Mouse (Mus musculus): ENCODE results near the gene Wdr91. TPM values are rescaled to one million over a fixed set of nuclear protein-coding genes. Genes with fewer than 3 reads are reported as not detected.
A peak's percentile ranks its signal among the peaks of the same experiment; 100 is the strongest.

The Wdr91 gene
- polyA plus RNA-seq, 1 experiment, result 12.1 TPM

DNA sequence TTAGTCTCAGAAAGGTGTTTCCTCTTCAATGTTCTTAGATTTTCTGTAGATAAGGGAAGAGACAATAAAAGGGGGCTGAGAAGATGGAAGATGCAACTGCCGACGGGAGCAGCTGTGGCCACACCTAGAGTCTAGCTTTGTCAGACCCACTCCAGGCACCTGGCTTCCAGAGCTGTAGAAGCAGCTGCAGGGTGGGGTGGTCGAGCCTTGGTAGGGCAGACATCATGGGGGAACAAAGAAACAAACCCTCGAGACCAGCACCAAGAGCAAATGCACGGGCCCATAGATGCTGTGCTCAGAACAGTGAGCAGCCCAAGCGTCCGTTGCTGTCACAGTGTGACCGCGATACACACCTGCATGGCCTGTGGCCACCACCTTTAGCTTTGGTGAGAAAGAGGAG lies 31.8 kb upstream of the Wdr91 start:
- H3K4me1 ChIP-seq (ENCODE audit: control insufficient read depth, insufficient read depth, low read length), result no peaks in the 10 kb centered on the region
- TF ChIP-seq POLR2A (IDR thresholded peaks at IDR 0.05; ENCODE audit: low read depth, low read length) (no peak), CTCF (IDR thresholded peaks at IDR 0.05; ENCODE audit: borderline replicate concordance, insufficient read depth, low read length) (no peak)

DNA sequence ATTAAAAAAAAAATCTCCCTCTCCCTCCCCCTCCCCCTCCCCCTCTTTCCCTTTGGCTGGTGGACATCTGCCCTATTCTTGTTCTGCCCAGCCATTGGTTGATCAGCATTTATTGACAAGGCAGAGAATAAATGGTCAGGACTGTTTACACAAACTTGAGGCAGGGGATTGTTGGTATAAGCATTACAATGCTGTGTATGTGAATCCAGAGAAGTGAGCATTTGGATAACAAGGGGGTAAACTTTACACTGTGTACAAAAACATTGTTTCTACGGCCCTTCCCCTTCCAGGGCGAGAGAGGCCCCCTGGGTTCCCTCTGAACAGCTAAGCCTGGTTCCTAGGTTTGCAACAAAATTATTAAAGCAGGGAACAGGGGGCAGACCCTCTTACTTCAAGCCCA lies 30.8 kb upstream of the Wdr91 start:
- no peaks in the 10 kb centered on the region for H3K4me1 ChIP-seq (ENCODE audit: control insufficient read depth, insufficient read depth, low read length)
- TF ChIP-seq POLR2A (IDR thresholded peaks at IDR 0.05; ENCODE audit: low read depth, low read length) (no peak), CTCF (IDR thresholded peaks at IDR 0.05; ENCODE audit: borderline replicate concordance, insufficient read depth, low read length) (no peak)
- no peak overlapping the region for H3K4me3 ChIP-seq (ENCODE audit: insufficient read depth, low read length)
- no peak overlapping the region for H3K27ac ChIP-seq (ENCODE audit: insufficient read depth, low read length)

More for the DNA sequence above, 31.8 kb upstream of the Wdr91 start:
- H3K4me3 ChIP-seq (ENCODE audit: insufficient read depth, low read length), result no peak overlapping the region
- H3K27ac ChIP-seq (ENCODE audit: insufficient read depth, low read length), result no peak overlapping the region

DNA sequence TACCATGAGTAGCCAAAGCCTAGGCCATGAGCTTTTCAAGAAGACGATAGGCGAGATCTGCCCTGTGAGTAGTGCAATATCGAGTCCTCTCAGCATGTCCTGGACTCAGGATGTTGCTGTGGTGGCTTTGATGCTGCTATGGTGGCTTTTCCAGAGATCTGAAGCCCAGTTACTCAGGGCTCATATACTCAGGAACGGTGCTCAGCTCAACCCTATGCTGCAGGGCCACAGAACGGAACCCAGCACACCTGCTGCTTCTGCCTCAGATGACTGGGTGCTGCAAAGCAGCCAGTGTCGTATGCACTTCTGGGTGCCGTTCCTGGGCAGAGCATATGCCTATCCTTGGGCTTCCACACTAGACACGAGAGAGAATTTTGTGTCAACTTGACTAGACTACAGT lies 28.8 kb upstream of the Wdr91 start:
- TF ChIP-seq CTCF (IDR thresholded peaks at IDR 0.05; ENCODE audit: borderline replicate concordance, insufficient read depth, low read length), result no peak
- TF ChIP-seq POLR2A (IDR thresholded peaks at IDR 0.05; ENCODE audit: low read depth, low read length), result no peak
- H3K4me3 ChIP-seq (ENCODE audit: insufficient read depth, low read length), result no peak overlapping the region
- no peaks in the 10 kb centered on the region for H3K4me1 ChIP-seq (ENCODE audit: control insufficient read depth, insufficient read depth, low read length)
- H3K27ac ChIP-seq (ENCODE audit: insufficient read depth, low read length), result no peak overlapping the region

DNA sequence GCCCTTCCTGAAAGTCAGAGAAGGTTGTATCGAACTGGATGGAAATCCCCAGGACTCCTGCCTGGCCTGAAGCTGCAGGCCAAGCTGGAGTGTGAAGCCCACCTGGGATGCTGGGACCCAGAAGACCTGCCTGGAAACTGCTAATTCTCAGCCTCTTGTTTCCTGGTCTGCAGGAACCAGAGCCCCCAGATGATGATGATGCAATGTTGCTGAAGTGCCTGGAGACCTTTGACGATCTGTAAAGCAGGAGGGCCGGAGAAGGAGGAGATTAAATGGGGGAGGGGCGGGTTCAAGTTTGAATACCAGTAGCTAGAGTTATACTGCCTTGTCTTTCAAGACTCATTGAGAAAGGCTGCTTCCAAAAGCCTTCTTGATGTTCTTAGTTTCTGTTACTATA lies 28.3 kb upstream of the Wdr91 start:
- TF ChIP-seq CTCF (IDR thresholded peaks at IDR 0.05; ENCODE audit: borderline replicate concordance, insufficient read depth, low read length) (no peak), POLR2A (IDR thresholded peaks at IDR 0.05; ENCODE audit: low read depth, low read length) (no peak)
- H3K4me3 ChIP-seq (ENCODE audit: insufficient read depth, low read length), result no peak overlapping the region
- no peak overlapping the region for H3K27ac ChIP-seq (ENCODE audit: insufficient read depth, low read length)
- no peaks in the 10 kb centered on the region for H3K4me1 ChIP-seq (ENCODE audit: control insufficient read depth, insufficient read depth, low read length)

DNA sequence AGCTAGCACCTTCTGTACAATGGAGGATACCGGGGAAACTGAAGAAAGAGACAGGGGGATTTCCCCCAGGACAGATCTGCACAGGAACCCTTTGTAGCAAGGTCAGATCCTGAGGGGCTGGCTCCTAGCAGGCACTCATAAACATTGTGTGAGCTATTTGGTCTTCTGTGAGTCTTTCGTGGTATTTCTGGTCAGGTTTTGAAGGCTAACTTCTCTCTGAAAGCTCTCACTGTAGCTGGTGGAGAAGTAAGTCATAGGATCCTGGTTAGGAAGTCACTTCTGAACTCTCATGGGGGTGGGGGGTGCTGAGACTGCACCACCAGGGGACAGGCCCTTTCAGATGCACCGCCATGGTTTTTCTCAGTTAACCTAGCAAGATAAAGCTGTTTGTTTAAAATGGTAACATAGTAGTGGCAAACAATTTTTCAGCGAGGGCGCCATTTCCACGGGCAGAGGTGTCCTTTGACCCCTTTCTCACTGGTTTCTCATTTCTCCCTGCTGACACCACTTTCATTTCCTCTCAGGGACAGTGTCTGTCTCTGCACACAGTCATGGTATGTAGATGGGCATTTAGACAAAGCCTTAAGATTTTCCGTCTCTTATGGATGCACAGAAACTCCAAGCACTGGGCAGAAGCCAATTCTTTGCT lies 27.7 kb upstream of the Wdr91 start:
- Histone ChIP-seq H3K27ac (ENCODE audit: insufficient read depth, low read length) (no peak overlapping the region), H3K4me1 (ENCODE audit: control insufficient read depth, insufficient read depth, low read length) (no peaks in the 10 kb centered on the region), H3K4me3 (ENCODE audit: insufficient read depth, low read length) (no peak overlapping the region)
- no peak for TF ChIP-seq CTCF (IDR thresholded peaks at IDR 0.05; ENCODE audit: borderline replicate concordance, insufficient read depth, low read length)
- no peak for TF ChIP-seq POLR2A (IDR thresholded peaks at IDR 0.05; ENCODE audit: low read depth, low read length)

DNA sequence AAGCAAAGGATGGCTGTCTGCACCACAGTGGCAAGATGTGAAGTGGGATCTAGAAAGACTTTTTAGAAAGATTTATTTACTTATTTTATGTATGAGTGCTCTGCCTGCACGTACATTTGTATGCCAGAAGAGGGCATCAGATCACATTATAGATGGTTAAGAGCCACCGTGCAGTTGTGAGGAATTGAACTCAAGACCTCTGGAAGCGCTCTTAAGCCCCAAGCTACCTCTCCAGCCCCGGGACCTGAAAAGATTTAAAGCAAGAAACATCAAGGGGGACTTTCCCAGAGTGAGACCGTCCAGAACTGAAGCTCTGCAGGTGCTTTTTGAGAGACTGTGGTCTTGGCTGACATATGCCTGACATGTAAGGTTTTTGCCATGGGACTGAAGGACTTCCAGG lies 26.1 kb upstream of the Wdr91 start:
- no peak overlapping the region for H3K27ac ChIP-seq (ENCODE audit: insufficient read depth, low read length)
- H3K4me3 ChIP-seq (ENCODE audit: insufficient read depth, low read length), result no peak overlapping the region
- TF ChIP-seq CTCF (IDR thresholded peaks at IDR 0.05; ENCODE audit: borderline replicate concordance, insufficient read depth, low read length) (no peak), POLR2A (IDR thresholded peaks at IDR 0.05; ENCODE audit: low read depth, low read length) (no peak)
- no peaks in the 10 kb centered on the region for H3K4me1 ChIP-seq (ENCODE audit: control insufficient read depth, insufficient read depth, low read length)

DNA sequence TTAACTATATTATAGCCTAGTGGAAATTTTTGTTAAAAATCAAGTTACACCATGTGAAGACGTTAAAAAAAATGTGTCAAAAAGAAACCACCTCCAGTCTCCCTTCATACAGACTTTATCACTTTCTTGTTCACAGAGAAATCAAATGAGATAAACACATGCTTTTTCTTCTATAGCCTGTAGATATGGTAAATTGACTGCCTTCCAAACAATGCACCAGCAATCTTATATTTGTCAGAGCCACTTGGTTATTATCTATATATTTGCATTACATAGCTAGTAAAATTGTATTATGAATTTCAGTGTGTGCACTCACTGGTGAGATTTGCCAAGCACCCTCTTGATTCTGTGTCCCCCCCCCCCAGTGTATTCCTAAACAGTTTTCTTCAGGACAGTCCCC lies 22.0 kb upstream of the Wdr91 start:
- Histone ChIP-seq H3K4me1 (ENCODE audit: control insufficient read depth, insufficient read depth, low read length) (no peaks in the 10 kb centered on the region), H3K4me3 (ENCODE audit: insufficient read depth, low read length) (no peak overlapping the region)
- TF ChIP-seq POLR2A (IDR thresholded peaks at IDR 0.05; ENCODE audit: low read depth, low read length) (no peak), CTCF (IDR thresholded peaks at IDR 0.05; ENCODE audit: borderline replicate concordance, insufficient read depth, low read length) (no peak)

DNA sequence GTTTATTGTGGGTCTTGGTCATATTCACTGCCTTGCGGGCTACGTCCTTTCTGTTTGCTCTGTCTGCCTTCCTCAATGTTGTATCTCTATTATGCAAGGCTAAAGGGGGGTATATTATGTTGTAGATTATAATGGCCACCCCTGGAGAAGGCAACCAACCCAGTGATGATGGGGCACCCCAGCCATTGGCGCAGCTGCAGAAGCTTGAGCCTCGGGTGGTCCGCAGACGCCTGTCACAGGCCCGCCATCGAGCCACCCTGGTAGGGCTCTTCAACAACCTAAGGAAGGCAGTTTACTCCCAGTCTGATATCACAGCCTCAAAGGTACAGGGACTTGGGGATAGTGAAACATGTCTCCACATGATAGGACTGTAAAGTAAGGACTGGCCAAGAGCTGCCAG lies 16.9 kb upstream of the Wdr91 start:
- Histone ChIP-seq H3K4me1 (ENCODE audit: control insufficient read depth, insufficient read depth, low read length) (no peaks in the 10 kb centered on the region), H3K27ac (ENCODE audit: insufficient read depth, low read length) (no peak overlapping the region), H3K4me3 (ENCODE audit: insufficient read depth, low read length) (no peak overlapping the region)
- TF ChIP-seq POLR2A (IDR thresholded peaks at IDR 0.05; ENCODE audit: low read depth, low read length), result no peak
- TF ChIP-seq CTCF (IDR thresholded peaks at IDR 0.05; ENCODE audit: borderline replicate concordance, insufficient read depth, low read length), result no peak

More for the DNA sequence above, 22.0 kb upstream of the Wdr91 start:
- no peak overlapping the region for H3K27ac ChIP-seq (ENCODE audit: insufficient read depth, low read length)

DNA sequence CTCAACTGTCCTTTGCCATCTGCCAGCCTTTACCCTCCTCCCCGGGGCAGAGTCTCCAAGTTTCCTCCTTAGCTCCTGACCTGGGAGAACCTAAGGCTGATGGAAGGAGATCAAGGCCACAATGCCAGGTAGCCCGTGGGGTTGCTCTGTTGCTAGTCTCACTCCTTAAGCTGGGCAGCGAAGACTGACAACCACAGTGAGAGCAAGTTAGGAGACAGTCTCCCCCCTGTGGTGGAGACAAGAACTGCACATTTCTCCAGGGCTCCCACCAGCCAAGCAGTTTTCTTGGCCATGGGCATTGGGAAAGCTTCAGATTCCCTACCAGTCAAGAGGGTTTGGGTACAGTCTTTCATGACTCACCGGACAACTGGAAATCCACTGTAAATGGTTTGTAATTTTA lies 16.5 kb upstream of the Wdr91 start:
- Histone ChIP-seq H3K4me1 (ENCODE audit: control insufficient read depth, insufficient read depth, low read length) (no peaks in the 10 kb centered on the region), H3K27ac (ENCODE audit: insufficient read depth, low read length) (no peak overlapping the region), H3K4me3 (ENCODE audit: insufficient read depth, low read length) (no peak overlapping the region)
- no peak for TF ChIP-seq POLR2A (IDR thresholded peaks at IDR 0.05; ENCODE audit: low read depth, low read length)
- TF ChIP-seq CTCF (IDR thresholded peaks at IDR 0.05; ENCODE audit: borderline replicate concordance, insufficient read depth, low read length), result peak; percentile 73

DNA sequence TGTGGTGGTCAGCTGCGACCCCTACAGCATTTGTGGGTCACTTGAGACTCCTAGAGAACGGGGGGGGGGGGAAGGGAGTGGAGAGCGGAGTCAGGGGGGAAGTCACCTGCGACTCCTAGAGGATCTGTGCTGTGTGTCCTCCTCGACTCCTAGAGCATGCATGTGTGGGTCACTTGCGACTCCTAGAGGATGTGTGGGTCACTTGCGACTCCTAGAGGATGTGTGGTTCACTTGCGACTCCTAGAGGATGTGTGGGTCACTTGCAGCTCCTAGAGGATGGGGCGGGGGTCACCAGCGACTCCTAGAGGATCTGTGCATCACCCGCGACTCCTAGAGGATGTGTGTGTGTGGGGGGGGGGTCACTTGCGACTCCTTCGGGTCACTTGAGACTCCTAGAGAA lies 11.3 kb upstream of the Wdr91 start:
- H3K4me1 ChIP-seq (ENCODE audit: control insufficient read depth, insufficient read depth, low read length), result no peaks in the 10 kb centered on the region
- H3K27ac ChIP-seq (ENCODE audit: insufficient read depth, low read length), result no peak overlapping the region
- H3K4me3 ChIP-seq (ENCODE audit: insufficient read depth, low read length), result no peak overlapping the region
- peak; percentile 75; the same call in 1 of the 2 replicates for TF ChIP-seq CTCF (IDR thresholded peaks at IDR 0.05; ENCODE audit: borderline replicate concordance, insufficient read depth, low read length)
- no peak for TF ChIP-seq POLR2A (IDR thresholded peaks at IDR 0.05; ENCODE audit: low read depth, low read length)
